Mouse (Mus musculus): ENCODE results near the gene Grm1.

DNA sequence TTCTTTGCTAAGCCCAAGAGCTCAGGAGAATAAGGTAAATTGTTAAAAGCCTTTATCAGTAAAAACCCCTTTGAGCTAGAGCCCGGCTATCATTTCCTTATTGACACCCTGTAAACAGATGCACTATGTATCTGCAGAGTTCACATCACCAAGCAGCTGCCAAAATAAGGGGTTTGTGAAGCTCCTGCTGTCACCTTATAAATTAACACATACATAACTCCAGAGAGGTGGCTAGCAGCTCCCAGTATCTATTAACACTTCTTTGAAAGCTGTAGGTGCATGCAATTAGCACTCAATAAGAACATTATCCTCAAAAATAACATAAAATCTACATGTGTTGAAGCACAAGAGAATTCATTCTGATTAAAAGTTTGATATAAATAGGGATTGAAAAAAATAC lies 191.9 kb downstream of the Grm1 start:
- TF ChIP-seq GATA1 (IDR thresholded peaks at IDR 0.05; ENCODE audit: borderline replicate concordance, low read length), result no peak
- no peak for TF ChIP-seq CTCF (IDR thresholded peaks at IDR 0.05; ENCODE audit: low read depth, low read length)
- TF ChIP-seq TAL1 (conservative IDR thresholded peaks at IDR 0.05; ENCODE audit: low read depth, low read length), result no peak
- TF ChIP-seq GATA2 (IDR thresholded peaks at IDR 0.05; ENCODE audit: borderline replicate concordance, low read depth, low read length), result no peak
- no peak for TF ChIP-seq POLR2AphosphoS5 (IDR thresholded peaks at IDR 0.05; ENCODE audit: insufficient replicate concordance, low read depth, low read length)
